Comparison of ENCODE assay signal across 11 mouse cellular contexts in the genomic region with DNA sequence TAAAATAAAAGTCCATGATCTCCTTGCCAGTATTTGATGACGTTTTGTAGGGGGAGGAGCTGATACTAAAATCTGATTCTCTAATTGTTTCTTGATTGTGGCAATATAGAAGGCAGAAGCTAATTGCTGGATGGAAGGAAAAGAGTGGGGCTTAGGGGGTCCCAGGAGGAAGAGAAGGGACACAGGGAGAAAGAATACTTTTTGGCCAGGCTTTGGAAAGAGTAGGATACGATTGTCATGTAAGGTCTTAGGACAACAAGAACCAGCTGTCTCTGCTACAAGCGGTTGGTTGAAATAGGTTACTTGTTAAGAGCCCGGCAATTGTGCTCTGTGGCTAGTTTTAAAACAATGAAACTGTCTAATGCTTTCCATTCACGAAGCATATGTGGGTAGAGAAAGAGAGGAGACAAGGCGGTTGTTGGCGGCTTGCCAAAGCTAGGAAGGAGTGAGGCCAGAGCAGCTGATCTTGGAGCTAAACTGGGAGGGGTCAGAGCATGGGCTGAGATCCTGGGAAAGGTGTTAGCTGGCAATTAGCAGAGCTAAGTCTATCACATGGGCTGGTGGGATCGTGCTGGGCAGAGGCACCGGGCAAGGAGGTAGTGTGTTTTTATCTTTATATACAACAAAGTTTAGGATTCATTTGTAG. TPM values are rescaled to one million over a fixed set of nuclear protein-coding genes. Genes with fewer than 3 reads are reported as not detected.
DNase-seq lines count a peak whose midpoint lies in the region; ATAC-seq and TF ChIP-seq lines count a peak whose summit lies in the region.
"Had no signal": no experiment of that assay in that cellular context is flagged by ENCODE, and none has a peak within 500 bp of the region (broad histone marks: within the 10 kb centered on the region; RNA-seq: fewer than 3 reads in every experiment).

No protein-coding gene starts in this region.

- no peaks in the 10 kb centered on the region for H3K4me1 ChIP-seq in lung, postnatal 0 days (ENCODE audit: insufficient read depth, low read depth, low read length)
- peaks cover 5% of the 10 kb centered on the region; the same call in 1 of the 2 replicates for H3K4me1 ChIP-seq in midbrain, embryonic 15.5 days
- H3K4me1 ChIP-seq in liver, postnatal 0 days (ENCODE audit: insufficient read depth), result no peaks in the 10 kb centered on the region

- no peak overlapping the region for H3K4me2 ChIP-seq in lung, postnatal 0 days (replicated peaks; ENCODE audit: low read depth, low read length)
- H3K4me2 ChIP-seq in midbrain, embryonic 15.5 days, result no peak overlapping the region
- no peak overlapping the region for H3K4me2 ChIP-seq in liver, postnatal 0 days (ENCODE audit: low read depth, low read length)

- TF ChIP-seq EP300 in lung, postnatal 0 days (IDR thresholded peaks at IDR 0.05), result no peak
- no peak for TF ChIP-seq EP300 in liver, postnatal 0 days (IDR thresholded peaks at IDR 0.05; ENCODE audit: low read depth)

- H3K36me3 ChIP-seq in lung, postnatal 0 days (ENCODE audit: insufficient read depth, low read length), result no peaks in the 10 kb centered on the region
- H3K36me3 ChIP-seq in midbrain, embryonic 15.5 days (replicated peaks), result no peaks in the 10 kb centered on the region
- no peaks in the 10 kb centered on the region for H3K36me3 ChIP-seq in liver, postnatal 0 days (replicated peaks; ENCODE audit: insufficient read depth, low read length)

- no peaks in the 10 kb centered on the region for H3K9me3 ChIP-seq in lung, postnatal 0 days (ENCODE audit: low read length)
- H3K9me3 ChIP-seq in midbrain, embryonic 15.5 days, result no peaks in the 10 kb centered on the region
- H3K9me3 ChIP-seq in liver, postnatal 0 days (ENCODE audit: low read length), result no peaks in the 10 kb centered on the region

- H3K9ac ChIP-seq in lung, postnatal 0 days (replicated peaks; ENCODE audit: low read depth), result no peak overlapping the region
- H3K9ac ChIP-seq in midbrain, embryonic 15.5 days, result no peak overlapping the region
- no peak overlapping the region for H3K9ac ChIP-seq in liver, postnatal 0 days (replicated peaks)

- no peak overlapping the region for H3K27ac ChIP-seq in lung, postnatal 0 days (ENCODE audit: low read length)
- no peak overlapping the region for H3K27ac ChIP-seq in midbrain, embryonic 15.5 days
- H3K27ac ChIP-seq in liver, postnatal 0 days (ENCODE audit: low read depth), result no peak overlapping the region

- no peak for ATAC-seq in lung, postnatal 0 days
- peak; percentile 72 for ATAC-seq in midbrain, embryonic 15.5 days (replicated peaks)
- ATAC-seq in liver, postnatal 0 days, result no peak

- no peaks in the 10 kb centered on the region for H3K27me3 ChIP-seq in lung, postnatal 0 days (replicated peaks; ENCODE audit: insufficient read depth, low read length)
- H3K27me3 ChIP-seq in midbrain, embryonic 15.5 days (replicated peaks), result no peaks in the 10 kb centered on the region
- H3K27me3 ChIP-seq in liver, postnatal 0 days (ENCODE audit: insufficient read depth, low read length), result no peaks in the 10 kb centered on the region

- no peak overlapping the region for H3K4me3 ChIP-seq in lung, postnatal 0 days (ENCODE audit: low read depth, low read length)
- H3K4me3 ChIP-seq in midbrain, embryonic 15.5 days, result no peak overlapping the region
- H3K4me3 ChIP-seq in liver, postnatal 0 days (ENCODE audit: low read depth, low read length), result no peak overlapping the region
- H3K4me3 ChIP-seq: myocyte had no signal

- 42% methylated on average over 9 of the region's 9 CpGs for WGBS in lung, postnatal 0 days
- WGBS in midbrain, embryonic 15.5 days, result 47% methylated on average over 9 of the region's 9 CpGs
- WGBS in liver, postnatal 0 days (ENCODE audit: insufficient replicate concordance), result 52% methylated on average over 9 of the region's 9 CpGs

- DNase-seq in adrenal gland, postnatal 10 days, result peak; percentile 7
- no peak for DNase-seq in adrenal gland, adult 18-20 months (ENCODE audit: low spot score in 2 of 2)
- DNase-seq in lung, postnatal 0 days (ENCODE audit: low spot score), result peak; percentile 13
- DNase-seq in lung, postnatal 25 days (ENCODE audit: low spot score), result no peak
- DNase-seq in heart, postnatal 36 days, result peak; percentile 6 to 26
- no peak for DNase-seq in B cell, adult 2 months
- DNase-seq in liver, postnatal 0 days, result no peak

- intact Hi-C loops in heart, postnatal 36 days (cut with DNase I), result no loop called here

- no peak for TF ChIP-seq CTCF in lung, postnatal 0 days (IDR thresholded peaks at IDR 0.05)
- no peak for TF ChIP-seq CTCF in liver, postnatal 0 days (IDR thresholded peaks at IDR 0.05; ENCODE audit: low read depth)

RNA-seq across cellular contexts. Expression of a gene that starts 45.8 kb away (rescaled TPM):
- total RNA-seq in adrenal gland, postnatal 10 days (2021), result not detected
- total RNA-seq in adrenal gland, adult 18-20 months (2021), result not detected
- not detected in 2 replicates for polyA plus RNA-seq in lung, postnatal 0 days (2015; fragmentation: Nextera tagmentation; extraction: Ambion mirVana)
- total RNA-seq in heart, postnatal 36 days (2021), result not detected
- polyA plus RNA-seq in midbrain, embryonic 15.5 days (2015; fragmentation: Nextera tagmentation; extraction: Ambion mirVana), result not detected in 2 replicates
- polyA plus RNA-seq in liver, postnatal 0 days (2015; fragmentation: Nextera tagmentation; extraction: Ambion mirVana), result not detected in 2 replicates
- total RNA-seq: adrenal gland, postnatal 36 days; hematopoietic stem cell, adult 5-6 weeks had no signal
- polyA plus RNA-seq: myocyte had no signal

Comparison
In these comparisons a context has a peak if more than half of its experiments do, and no peak if none do; other contexts are left out.
1. DNase-seq: peak in adrenal gland, postnatal 10 days (single experiment), lung, postnatal 0 days (single experiment) and heart, postnatal 36 days (2 of 2); none in adrenal gland, adult 18-20 months (0 of 2), lung, postnatal 25 days (single experiment), B cell, adult 2 months (0 of 2) and liver, postnatal 0 days (single experiment).